Mouse (Mus musculus): Measurements from ENCODE around the gene Lars2.

Lars2 gene

GRCm38 (mm10) chr9:123468406-123469085, 101.8 kb downstream of the Lars2 start:
- DNase-seq (ENCODE audit: extremely low read depth, insufficient read length, low spot score): no peak

- no peak for DNase-seq (ENCODE audit: extremely low read depth, insufficient read length, low spot score)
These were observed 102.4 kb downstream of the Lars2 start for GRCm38 (mm10) chr9:123469087-123469486.

GRCm38 (mm10) chr9:123473377-123473776, 106.7 kb downstream of the Lars2 start:
- DNase-seq (ENCODE audit: extremely low read depth, insufficient read length, low spot score): no peak

GRCm38 (mm10) chr9:123475569-123475968, 108.8 kb downstream of the Lars2 start:
- DNase-seq (ENCODE audit: extremely low read depth, insufficient read length, low spot score): no peak

GRCm38 (mm10) chr9:123478031-123478585, 111.4 kb downstream of the Lars2 start:
- DNase-seq (ENCODE audit: extremely low read depth, insufficient read length, low spot score): peak; percentile 74

GRCm38 (mm10) chr9:123478586-123479195, 112.0 kb downstream of the Lars2 start, which contains the start of gene Limd1:
Gene Limd1 (plus strand): TSS chr9:123478706.
- DNase-seq (ENCODE audit: extremely low read depth, insufficient read length, low spot score): peak; percentile 84

GRCm38 (mm10) chr9:123479196-123479669, 112.5 kb downstream of the Lars2 start:
- no peak for DNase-seq (ENCODE audit: extremely low read depth, insufficient read length, low spot score)

- DNase-seq (ENCODE audit: extremely low read depth, insufficient read length, low spot score): no peak
These were observed 113.1 kb downstream of the Lars2 start for GRCm38 (mm10) chr9:123479876-123480252.

- DNase-seq (ENCODE audit: extremely low read depth, insufficient read length, low spot score): no peak
These were observed 113.7 kb downstream of the Lars2 start for GRCm38 (mm10) chr9:123480253-123480921.

GRCm38 (mm10) chr9:123481136-123481535, 114.4 kb downstream of the Lars2 start:
- DNase-seq (ENCODE audit: extremely low read depth, insufficient read length, low spot score): no peak

- DNase-seq (ENCODE audit: extremely low read depth, insufficient read length, low spot score): no peak
These were observed 116.9 kb downstream of the Lars2 start for GRCm38 (mm10) chr9:123483598-123483997.

- no peak for DNase-seq (ENCODE audit: extremely low read depth, insufficient read length, low spot score)
These were observed 118.1 kb downstream of the Lars2 start for GRCm38 (mm10) chr9:123484830-123485229.

- no peak for DNase-seq (ENCODE audit: extremely low read depth, insufficient read length, low spot score)
These were observed 118.8 kb downstream of the Lars2 start for GRCm38 (mm10) chr9:123485561-123485960.

GRCm38 (mm10) chr9:123486635-123487034, 119.9 kb downstream of the Lars2 start:
- no peak for DNase-seq (ENCODE audit: extremely low read depth, insufficient read length, low spot score)

GRCm38 (mm10) chr9:123489073-123489472, 122.3 kb downstream of the Lars2 start:
- DNase-seq (ENCODE audit: extremely low read depth, insufficient read length, low spot score): no peak

- no peak for DNase-seq (ENCODE audit: extremely low read depth, insufficient read length, low spot score)
These were observed 123.1 kb downstream of the Lars2 start for GRCm38 (mm10) chr9:123489727-123490343.

- no peak for DNase-seq (ENCODE audit: extremely low read depth, insufficient read length, low spot score)
These were observed 124.2 kb downstream of the Lars2 start for GRCm38 (mm10) chr9:123490930-123491329.

GRCm38 (mm10) chr9:123491917-123492585, 125.3 kb downstream of the Lars2 start:
- DNase-seq (ENCODE audit: extremely low read depth, insufficient read length, low spot score): no peak

- DNase-seq (ENCODE audit: extremely low read depth, insufficient read length, low spot score): no peak
These were observed 129.9 kb downstream of the Lars2 start for GRCm38 (mm10) chr9:123496665-123497064.

GRCm38 (mm10) chr9:123497906-123498305, 131.2 kb downstream of the Lars2 start:
- DNase-seq (ENCODE audit: extremely low read depth, insufficient read length, low spot score): no peak
